Mouse (Mus musculus) embryo, embryonic 10.5 days (tissue): ENCODE results near the gene Ly6g5c.

Source experiments
- DNase-seq: peaks from one replicate; pipeline ENCODE4 v3.0.0-alpha.2; 2015; ENCODE audit warnings: low spot score

The Ly6g5c gene

GRCm38 (mm10) chr17:35140490-35140996, 32.5 kb downstream of the Ly6g5c start:
- DNase-seq: no peak

GRCm38 (mm10) chr17:35141971-35142370, 33.9 kb downstream of the Ly6g5c start:
- no peak for DNase-seq

GRCm38 (mm10) chr17:35146139-35146538, 38.1 kb downstream of the Ly6g5c start:
- DNase-seq: no peak

- DNase-seq: no peak
Observed at GRCm38 (mm10) chr17:35147348-35147747, 39.3 kb downstream of the Ly6g5c start.

- DNase-seq: no peak
Observed at GRCm38 (mm10) chr17:35147922-35148639, 40.0 kb downstream of the Ly6g5c start.

GRCm38 (mm10) chr17:35152121-35152520, 44.0 kb downstream of the Ly6g5c start:
- DNase-seq: no peak

- no peak for DNase-seq
Observed at GRCm38 (mm10) chr17:35153077-35153476, 45.0 kb downstream of the Ly6g5c start.

GRCm38 (mm10) chr17:35153931-35154330, 45.9 kb downstream of the Ly6g5c start:
- DNase-seq: no peak

- DNase-seq: no peak
Observed at GRCm38 (mm10) chr17:35154616-35155015, 46.5 kb downstream of the Ly6g5c start.

GRCm38 (mm10) chr17:35155451-35155850, 47.4 kb downstream of the Ly6g5c start:
- no peak for DNase-seq

- DNase-seq: no peak
Observed at GRCm38 (mm10) chr17:35156461-35157200, 48.6 kb downstream of the Ly6g5c start.

GRCm38 (mm10) chr17:35157254-35157653, 49.2 kb downstream of the Ly6g5c start:
- DNase-seq: no peak

- DNase-seq: no peak
Observed at GRCm38 (mm10) chr17:35157661-35158175, 49.6 kb downstream of the Ly6g5c start.

GRCm38 (mm10) chr17:35158850-35159593, 50.9 kb downstream of the Ly6g5c start:
- DNase-seq: no peak

GRCm38 (mm10) chr17:35159638-35160037, 51.6 kb downstream of the Ly6g5c start:
- DNase-seq: no peak

- DNase-seq: no peak
Observed at GRCm38 (mm10) chr17:35161421-35161820, 53.3 kb downstream of the Ly6g5c start.
